Mouse (Mus musculus): ENCODE measurements around the gene Ksr1.

GRCm38 (mm10) chr11:79083018-79083441 lies 63.2 kb downstream of the Ksr1 start:
- TF ChIP-seq CTCF (IDR thresholded peaks at IDR 0.05; ENCODE audit: control insufficient read depth, insufficient read depth, low read length) (no peak), POLR2A (IDR thresholded peaks at IDR 0.05; ENCODE audit: borderline replicate concordance, control insufficient read depth, low read depth, low read length) (no peak)

Data from bone marrow, adult 2 months (tissue).